Mouse (Mus musculus): ENCODE data around the gene Tmem164. TPM values are rescaled to one million over a fixed set of nuclear protein-coding genes. Genes with fewer than 3 reads are reported as not detected.
A peak's percentile ranks its signal among the peaks of the same experiment; 100 is the strongest.
"Not testable (repeated sequence)": the region's sequence is repeated elsewhere in the genome, so short reads cannot be mapped to it uniquely, and the experiment has no call there.

The Tmem164 gene
- total RNA-seq (2021): 10 to 100 TPM; 14.3 to 27.2 TPM
- polyA plus RNA-seq (2012; rRNA removed): 16.3 and 28.6 TPM in 2 replicates
- long read RNA-seq, full-length matches to known transcripts: 9 of 16 reads
- long read RNA-seq, partial matches to known transcripts: 3 of 16 reads
- long read RNA-seq, other reads (novel, unspliced or antisense): 4 of 16 reads

GRCm38 (mm10) chrX:142681056-142681615 is at the start of gene Tmem164:
TSS of gene Tmem164 (plus strand) at chrX:142681406.
- no peaks in the 10 kb centered on the region for H3K79me2 ChIP-seq (replicated peaks; ENCODE audit: control insufficient read depth, insufficient read depth, low read length)
- H3K36me3 ChIP-seq (ENCODE audit: control insufficient read depth, insufficient read depth, low read length): peaks cover 4% of the 10 kb centered on the region; the same call in 1 of the 2 replicates
- DNase-seq: peak; percentile 82 to 89
- peak within 1 kb of the TSS; percentile 76 for H3K27ac ChIP-seq
- peak within 1 kb of the TSS; percentile 60 for H3K4me3 ChIP-seq
- H3K4me1 ChIP-seq (ENCODE audit: control insufficient read depth, insufficient read depth, low read length): no peaks in the 10 kb centered on the region; the same call in none of the 2 replicates
- 11% methylated on average over 19 of the region's 38 CpGs for WGBS
- H3K27me3 ChIP-seq (ENCODE audit: control insufficient read depth, insufficient read depth, low read length): no peaks in the 10 kb centered on the region
- H3K9ac ChIP-seq (ENCODE audit: low read depth, low read length): peak within 1 kb of the TSS; percentile 82
- TF ChIP-seq CTCF (IDR thresholded peaks at IDR 0.05): 0 out of 2 replicates have a peak, but pooled peaks have one; percentile 5
- TF ChIP-seq EP300 (IDR thresholded peaks at IDR 0.05; ENCODE audit: insufficient read depth, low read depth, low read length): 0 out of 2 replicates have a peak, but pooled peaks have one; percentile 15
- peak; percentile 48 for TF ChIP-seq POLR2A (IDR thresholded peaks at IDR 0.05; ENCODE audit: insufficient read depth, low read depth, low read length)
- intact Hi-C loops (cut with DNase I): loop anchor here (5.0 kb wide), 3 partner anchors 121 to 454 kb away; partner anchors contain the start of genes Acsl4 and Nxt2

- H3K36me3 ChIP-seq (ENCODE audit: control insufficient read depth, insufficient read depth, low read length); H3K9ac ChIP-seq (ENCODE audit: low read depth, low read length); H3K79me2 ChIP-seq (replicated peaks; ENCODE audit: control insufficient read depth, insufficient read depth, low read length); H3K4me3 ChIP-seq; H3K27me3 ChIP-seq (ENCODE audit: control insufficient read depth, insufficient read depth, low read length); DNase-seq; intact Hi-C loops (cut with DNase I); H3K27ac ChIP-seq; H3K4me1 ChIP-seq (ENCODE audit: control insufficient read depth, insufficient read depth, low read length): not testable (repeated sequence)
- 43% methylated on average over 19 of the region's 19 CpGs for WGBS
Measured at GRCm38 (mm10) chrX:142632990-142633389, 48.2 kb upstream of the Tmem164 start.

DNA sequence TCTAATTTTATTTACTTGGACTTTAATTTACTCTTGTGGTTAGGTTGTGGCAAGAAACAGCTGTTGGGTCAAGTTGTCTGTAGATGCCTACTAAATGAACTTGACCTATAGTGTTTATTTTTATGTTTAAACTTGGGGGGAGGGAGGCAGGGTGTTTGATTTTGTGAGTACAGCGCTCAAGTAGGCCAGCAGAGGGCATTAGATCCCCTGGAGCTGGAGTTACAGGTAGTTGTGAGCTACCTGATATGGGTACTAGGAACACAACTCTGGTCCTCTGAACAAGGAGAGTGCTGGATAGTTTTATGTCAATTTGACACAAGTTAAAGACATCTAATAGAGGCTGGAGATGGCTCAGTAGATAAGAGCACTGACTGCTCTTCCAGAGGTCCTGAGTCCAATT is 34.0 kb upstream of the Tmem164 start:
- Histone ChIP-seq H3K27ac (no peak overlapping the region), H3K79me2 (replicated peaks; ENCODE audit: control insufficient read depth, insufficient read depth, low read length) (no peaks in the 10 kb centered on the region), H3K9ac (ENCODE audit: low read depth, low read length) (no peak overlapping the region), H3K36me3 (ENCODE audit: control insufficient read depth, insufficient read depth, low read length) (no peaks in the 10 kb centered on the region), H3K4me1 (ENCODE audit: control insufficient read depth, insufficient read depth, low read length) (no peaks in the 10 kb centered on the region), H3K27me3 (ENCODE audit: control insufficient read depth, insufficient read depth, low read length) (no peaks in the 10 kb centered on the region), H3K4me3 (no peak overlapping the region)
- intact Hi-C loops (cut with DNase I): no loop called here
- DNase-seq: no peak
- TF ChIP-seq POLR2A (IDR thresholded peaks at IDR 0.05; ENCODE audit: insufficient read depth, low read depth, low read length) (no peak), EP300 (IDR thresholded peaks at IDR 0.05; ENCODE audit: insufficient read depth, low read depth, low read length) (no peak), CTCF (IDR thresholded peaks at IDR 0.05) (peak; percentile 17; the same call in 1 of the 2 replicates)
- 79% methylated on average over 1 of the region's 1 CpGs for whole genome bisulfite sequencing

- WGBS: 54% methylated on average over 6 of the region's 6 CpGs
- no peak overlapping the region for H3K4me3 ChIP-seq
- H3K79me2 ChIP-seq (replicated peaks; ENCODE audit: control insufficient read depth, insufficient read depth, low read length): no peaks in the 10 kb centered on the region
- H3K27me3 ChIP-seq (ENCODE audit: control insufficient read depth, insufficient read depth, low read length): no peaks in the 10 kb centered on the region
- no peaks in the 10 kb centered on the region for H3K36me3 ChIP-seq (ENCODE audit: control insufficient read depth, insufficient read depth, low read length)
- TF ChIP-seq POLR2A (IDR thresholded peaks at IDR 0.05; ENCODE audit: insufficient read depth, low read depth, low read length) (no peak), EP300 (IDR thresholded peaks at IDR 0.05; ENCODE audit: insufficient read depth, low read depth, low read length) (no peak), CTCF (IDR thresholded peaks at IDR 0.05) (no peak)
- intact Hi-C loops (cut with DNase I): no loop called here
- no peak overlapping the region for H3K27ac ChIP-seq
- DNase-seq: no peak
- no peaks in the 10 kb centered on the region for H3K4me1 ChIP-seq (ENCODE audit: control insufficient read depth, insufficient read depth, low read length)
- H3K9ac ChIP-seq (ENCODE audit: low read depth, low read length): no peak overlapping the region
Measured at GRCm38 (mm10) chrX:142650117-142650764, 31.0 kb upstream of the Tmem164 start.

DNA sequence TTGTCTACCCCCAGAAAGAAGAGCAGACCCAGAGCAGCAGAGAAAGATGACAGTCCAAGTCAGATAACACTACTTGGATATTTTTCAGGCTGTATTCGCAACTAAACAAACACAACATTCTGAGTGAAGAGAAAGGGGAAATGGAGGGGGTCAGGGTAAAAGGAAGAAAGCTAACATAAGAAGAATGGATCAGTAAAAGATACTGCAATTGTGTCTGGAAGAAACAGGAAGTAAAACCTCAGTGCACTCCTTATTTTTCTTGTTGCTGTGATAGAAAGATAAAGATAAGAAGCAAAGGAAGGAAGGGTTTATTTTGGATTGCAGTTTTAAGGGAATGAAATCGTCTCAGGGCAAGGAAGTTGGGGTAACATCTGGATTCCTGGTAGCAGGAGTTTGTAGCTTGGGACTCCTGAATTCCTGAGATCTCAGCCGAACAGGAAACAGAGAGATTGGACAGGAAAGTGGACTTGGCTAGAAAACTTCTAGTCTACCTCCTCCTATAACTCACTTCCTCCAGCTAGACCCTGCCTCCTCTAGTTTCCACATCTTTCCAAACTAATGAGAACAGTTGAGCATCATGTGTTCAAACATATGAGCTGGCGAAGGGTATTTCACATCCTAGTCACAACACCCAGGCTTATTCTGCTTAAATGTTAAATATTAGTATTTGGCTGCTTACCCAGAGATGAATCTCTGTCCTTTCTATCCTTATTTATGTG is 16.3 kb upstream of the Tmem164 start:
- TF ChIP-seq EP300 (IDR thresholded peaks at IDR 0.05; ENCODE audit: insufficient read depth, low read depth, low read length): no peak
- no peak for TF ChIP-seq POLR2A (IDR thresholded peaks at IDR 0.05; ENCODE audit: insufficient read depth, low read depth, low read length)
- no peak for TF ChIP-seq CTCF (IDR thresholded peaks at IDR 0.05)
- 40% methylated on average over 4 of the region's 4 CpGs for WGBS
- H3K27ac ChIP-seq: no peak overlapping the region
- H3K4me1 ChIP-seq (ENCODE audit: control insufficient read depth, insufficient read depth, low read length): no peaks in the 10 kb centered on the region; the same call in 1 of the 2 replicates
- H3K79me2 ChIP-seq (replicated peaks; ENCODE audit: control insufficient read depth, insufficient read depth, low read length): no peaks in the 10 kb centered on the region
- no peaks in the 10 kb centered on the region for H3K36me3 ChIP-seq (ENCODE audit: control insufficient read depth, insufficient read depth, low read length)
- intact Hi-C loops (cut with DNase I): no loop called here
- H3K4me3 ChIP-seq: no peak overlapping the region
- H3K27me3 ChIP-seq (ENCODE audit: control insufficient read depth, insufficient read depth, low read length): no peaks in the 10 kb centered on the region
- DNase-seq: no peak
- H3K9ac ChIP-seq (ENCODE audit: low read depth, low read length): no peak overlapping the region
